Mouse (Mus musculus) heart, postnatal 10 days (tissue): ENCODE measurements around the gene Ptpn5. TPM values are rescaled to one million over a fixed set of nuclear protein-coding genes. Genes with fewer than 3 reads are reported as not detected.
A peak's percentile ranks its signal among the peaks of the same experiment; 100 is the strongest.

Experiments
- DNase-seq, 2 experiments: peaks; one replicate each; pipeline ENCODE4 v3.0.0; 2021
- intact Hi-C: fragments of 180-260 bp; cut with DNase I; formaldehyde crosslinking; loops from one replicate; pipeline ENCODE4 v1.15.1; 2025
- total RNA-seq, 2 experiments: library from RNA; stranded (reverse); gene quantifications; 2 replicates each; pipeline ENCODE4 v1.2.3; 2021

The Ptpn5 gene
- total RNA-seq = not detected

DNA sequence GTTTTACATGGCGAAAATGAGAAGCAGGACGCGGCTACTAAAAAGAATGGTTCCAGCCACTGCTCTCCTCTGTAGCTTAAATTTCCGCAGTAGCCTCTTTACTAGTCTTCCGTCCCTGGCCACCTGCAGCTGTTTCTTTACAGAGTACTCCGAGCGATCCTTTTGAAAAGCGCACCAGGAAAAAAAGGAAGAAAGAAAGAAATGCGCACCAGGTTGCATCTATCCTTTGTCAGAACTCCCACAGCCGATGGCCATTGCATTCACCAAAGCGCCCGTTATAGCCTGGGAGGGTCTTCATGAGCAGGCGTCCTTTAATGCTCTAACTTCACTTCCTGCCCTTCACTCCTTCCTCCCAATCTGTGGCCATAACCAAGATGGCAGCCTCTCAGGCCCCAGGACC lies at the start of gene Ptpn5:
Ptpn5 (minus strand) TSS at position 354 of the 400 bp plus-strand sequence.
- no peak for DNase-seq
- intact Hi-C loops = no loop called here

DNA sequence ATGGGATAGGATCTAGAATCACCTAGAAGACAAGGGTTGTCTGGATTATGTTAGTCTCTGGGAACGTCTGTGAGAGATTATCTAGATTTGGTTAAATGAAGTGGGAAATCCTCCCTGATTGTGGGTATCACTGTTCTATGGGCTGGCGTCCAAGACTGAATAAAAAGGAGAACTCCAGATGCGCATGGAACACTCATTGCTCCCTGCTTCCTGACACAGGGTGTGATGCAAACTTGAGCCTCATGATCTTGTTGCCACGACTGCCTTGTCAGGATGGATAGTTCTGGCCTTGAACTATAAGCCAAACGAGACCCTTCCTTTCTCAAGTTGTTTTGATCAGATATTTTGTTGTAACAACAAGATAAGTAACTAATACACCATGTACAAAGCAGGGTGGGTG lies 37.3 kb upstream of the Ptpn5 start:
- no peak for DNase-seq
- intact Hi-C loops = no loop called here

DNA sequence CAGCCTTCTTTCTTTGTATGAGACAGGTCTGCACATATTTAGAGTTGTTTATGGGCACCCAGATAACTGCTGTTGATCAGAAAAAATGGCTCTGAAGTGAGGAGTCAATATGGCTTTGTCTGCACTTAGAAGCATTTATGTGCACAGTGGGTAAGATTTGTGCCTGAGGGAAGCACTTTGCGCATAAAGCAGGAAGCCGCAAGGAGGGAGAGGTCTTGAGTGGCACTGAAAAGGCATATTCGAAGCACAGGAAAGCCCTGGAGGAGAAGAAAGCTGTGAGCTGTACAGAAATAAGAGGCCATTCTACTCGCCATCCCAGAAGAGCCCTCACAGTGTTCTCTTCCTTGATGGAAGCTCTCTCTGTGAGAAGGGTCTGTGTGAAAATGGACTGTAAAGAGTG lies 31.5 kb upstream of the Ptpn5 start:
- no peak for DNase-seq
- intact Hi-C loops = no loop called here

DNA sequence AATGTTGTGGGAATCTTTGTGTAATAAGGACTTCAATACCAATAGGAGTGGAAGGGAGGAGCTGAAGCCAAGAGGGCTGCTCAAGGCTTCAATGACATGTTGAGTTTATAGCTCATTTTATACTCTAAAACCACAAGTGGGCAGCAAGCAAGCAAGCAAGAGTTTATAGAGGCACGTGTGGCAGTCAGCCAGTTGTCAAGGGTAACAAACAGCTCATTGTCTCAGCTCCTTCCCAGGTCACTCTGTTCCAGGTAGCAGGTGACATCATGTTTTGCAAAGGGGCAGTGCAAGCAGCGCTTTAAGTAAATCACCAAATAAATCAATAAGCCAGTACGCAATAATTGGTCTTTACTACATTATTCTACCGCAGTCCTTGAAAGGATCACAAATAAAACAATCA lies 29.7 kb upstream of the Ptpn5 start:
- no peak for DNase-seq
- intact Hi-C loops = no loop called here

DNA sequence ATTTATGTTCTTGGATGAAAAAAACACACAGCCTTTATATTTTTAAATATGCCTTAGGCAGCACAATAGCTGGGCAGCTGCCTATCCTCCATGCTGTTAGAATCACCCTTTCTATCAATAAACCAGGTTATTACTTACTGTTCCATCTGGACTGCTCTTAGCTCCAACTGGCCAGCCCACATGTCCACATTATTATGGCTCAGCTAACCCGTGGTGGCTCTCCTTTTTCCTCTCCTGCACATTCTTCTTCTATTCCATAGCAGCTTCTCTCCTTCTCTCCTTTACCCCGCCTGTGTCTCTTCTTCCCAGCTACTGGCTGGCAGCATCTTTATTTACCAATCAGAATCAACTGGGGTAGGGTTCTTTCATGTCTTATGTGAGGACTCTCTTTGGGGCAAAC lies 25.0 kb upstream of the Ptpn5 start:
- DNase-seq = no peak
- intact Hi-C loops = no loop called here

DNA sequence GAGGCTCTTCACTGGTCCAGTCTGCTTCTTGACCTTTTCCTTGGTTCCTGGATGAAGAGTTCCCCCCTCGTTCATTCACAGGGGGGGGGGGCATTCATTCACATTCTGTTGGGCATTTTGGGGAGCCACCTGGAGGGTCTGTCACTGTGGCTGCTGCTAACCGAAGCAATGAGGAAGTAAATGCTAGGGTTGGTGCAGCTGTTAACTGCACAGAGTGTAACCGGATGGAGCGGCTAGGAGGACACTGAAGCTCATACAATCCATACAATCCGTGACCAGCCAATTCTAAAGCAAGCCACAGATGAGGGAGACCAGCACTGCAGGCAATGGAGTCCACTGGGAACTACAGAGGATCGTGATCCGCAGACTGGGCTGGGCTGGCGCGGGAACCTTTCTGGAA lies 24.3 kb upstream of the Ptpn5 start:
- DNase-seq = no peak
- intact Hi-C loops = no loop called here

DNA sequence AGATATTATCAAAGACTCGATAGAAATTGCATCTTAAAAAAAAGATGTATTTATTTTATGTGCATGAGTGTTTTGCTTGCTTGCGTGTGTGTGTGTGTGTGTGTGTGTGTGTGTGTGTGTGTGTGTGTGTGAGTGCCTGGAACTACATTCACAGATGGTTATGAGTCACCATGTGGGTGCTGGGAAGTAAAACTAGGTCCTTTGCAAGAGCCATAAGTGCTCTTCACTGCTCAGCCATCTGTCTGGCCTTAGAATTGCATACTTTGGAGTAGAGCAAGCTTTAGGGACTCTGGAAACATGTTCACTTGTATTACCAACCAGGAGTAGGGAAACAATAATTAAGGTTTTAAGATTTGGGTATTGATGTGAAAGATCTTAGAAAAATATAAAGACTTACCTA lies 22.4 kb upstream of the Ptpn5 start:
- no peak for DNase-seq
- intact Hi-C loops = no loop called here

DNA sequence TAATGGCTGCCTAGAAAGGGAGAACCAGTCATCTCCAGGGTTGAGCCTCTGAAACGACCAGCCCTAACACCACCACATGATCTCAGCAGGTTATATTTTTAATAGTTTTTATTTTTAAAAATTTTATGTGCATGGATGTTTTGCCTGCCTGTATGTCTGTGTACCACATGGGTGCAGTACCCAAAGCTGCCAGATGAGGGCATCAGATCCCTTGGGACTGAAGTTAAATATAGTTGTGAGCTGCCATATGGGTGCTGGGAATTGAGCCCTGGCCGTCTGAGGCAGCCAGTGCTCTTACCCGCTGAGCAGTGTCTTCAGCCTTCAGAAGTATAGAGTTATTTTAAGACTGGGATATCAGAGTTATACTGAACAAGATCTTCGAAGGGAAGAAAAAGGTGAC lies 21.9 kb upstream of the Ptpn5 start:
- intact Hi-C loops = no loop called here
- DNase-seq = no peak

DNA sequence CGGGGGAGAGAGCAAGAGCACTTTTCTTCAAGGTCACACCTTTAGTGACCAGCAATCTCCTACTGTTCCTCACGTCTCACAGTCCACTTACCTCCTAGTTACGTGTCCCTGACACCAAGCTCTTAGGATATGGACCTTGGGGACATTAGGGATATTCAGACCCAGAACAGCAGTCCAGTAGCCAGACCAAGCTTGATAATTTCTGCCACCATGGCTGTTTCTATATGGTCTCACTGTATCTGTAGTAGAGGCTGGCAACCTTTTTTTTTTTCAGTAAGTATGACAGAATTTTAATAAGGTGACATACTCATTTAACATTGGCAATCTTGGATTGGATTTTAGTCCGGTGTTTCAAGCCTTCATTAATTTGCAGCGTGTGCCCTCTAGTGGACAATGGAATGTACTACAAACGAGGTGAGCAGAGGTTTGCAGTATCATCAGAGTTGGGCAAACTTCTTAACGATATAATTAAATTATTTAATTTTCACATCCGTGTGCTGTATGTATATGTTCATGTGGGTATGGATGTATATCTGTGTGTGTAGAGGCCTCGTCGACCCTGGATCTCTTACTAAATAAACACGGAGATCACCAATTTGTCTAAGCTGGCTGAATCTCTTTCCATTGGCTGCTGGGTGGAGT lies 17.1 kb upstream of the Ptpn5 start:
- DNase-seq = peak; percentile 53 to 73
- intact Hi-C loops = loop anchor here (1.0 kb wide), 1 partner anchor 127 kb away; no protein-coding TSS in a partner anchor

DNA sequence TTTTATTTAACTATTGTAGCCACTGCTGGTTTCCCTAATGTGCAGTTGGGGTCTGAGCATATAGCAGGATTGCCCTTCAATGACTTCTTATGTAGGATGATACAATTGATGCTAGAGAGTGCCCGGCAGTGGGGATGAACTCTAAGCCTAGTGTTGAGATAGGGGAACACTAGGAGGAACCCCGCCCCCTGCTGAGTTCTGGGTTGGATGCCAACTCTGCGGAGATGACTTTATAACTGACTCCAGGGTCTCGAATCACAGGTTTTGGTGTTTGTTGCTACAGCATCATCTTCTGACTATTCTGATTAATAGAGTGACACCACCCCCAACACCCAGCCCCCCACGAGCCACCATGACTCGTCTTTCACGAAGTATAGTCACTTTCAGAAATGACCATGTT lies 14.8 kb upstream of the Ptpn5 start:
- no peak for DNase-seq
- intact Hi-C loops = loop anchor here (1.0 to 2.0 kb wide), 2 partner anchors 67 to 186 kb away; no protein-coding TSS in a partner anchor

DNA sequence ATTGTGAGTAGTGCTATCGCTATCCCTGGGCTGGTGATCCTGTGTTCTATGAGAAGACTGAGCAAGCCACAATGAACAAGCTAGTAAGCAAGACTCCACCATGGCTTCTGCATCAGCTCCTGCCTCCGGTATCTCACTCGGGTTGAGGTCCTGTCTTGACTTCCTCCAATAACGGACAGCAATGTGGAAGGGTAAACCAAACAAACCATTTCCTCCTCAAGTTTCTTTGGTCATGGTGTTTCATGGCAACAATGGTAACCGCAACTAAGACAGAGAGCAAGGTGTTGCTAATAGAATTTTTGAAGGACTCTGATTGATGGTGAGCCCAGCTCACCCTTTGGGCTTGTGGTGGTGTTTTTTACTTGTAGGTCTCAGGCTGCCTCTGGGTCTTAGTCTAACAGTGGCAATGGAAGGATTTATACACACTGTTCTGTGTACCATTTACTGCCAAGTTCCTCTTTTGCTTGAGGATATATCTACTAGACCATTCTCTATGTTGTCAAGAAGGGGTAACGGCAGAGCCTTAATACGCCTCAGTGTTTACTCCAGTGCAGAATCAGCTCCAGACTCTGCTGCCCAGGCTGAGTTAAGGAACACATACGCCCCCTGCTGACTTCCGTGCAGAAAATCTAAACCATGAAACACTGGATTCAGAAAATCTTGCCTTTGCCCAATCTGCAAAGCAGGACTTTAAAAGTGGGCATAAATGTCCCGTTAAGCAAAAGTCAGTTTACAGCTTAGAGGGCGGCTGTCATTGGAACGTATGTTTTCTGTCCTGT lies 12.7 kb upstream of the Ptpn5 start:
- peak; percentile 13 to 42 for DNase-seq
- intact Hi-C loops = loop anchor here (1.0 kb wide), 1 partner anchor 123 kb away; no protein-coding TSS in a partner anchor

DNA sequence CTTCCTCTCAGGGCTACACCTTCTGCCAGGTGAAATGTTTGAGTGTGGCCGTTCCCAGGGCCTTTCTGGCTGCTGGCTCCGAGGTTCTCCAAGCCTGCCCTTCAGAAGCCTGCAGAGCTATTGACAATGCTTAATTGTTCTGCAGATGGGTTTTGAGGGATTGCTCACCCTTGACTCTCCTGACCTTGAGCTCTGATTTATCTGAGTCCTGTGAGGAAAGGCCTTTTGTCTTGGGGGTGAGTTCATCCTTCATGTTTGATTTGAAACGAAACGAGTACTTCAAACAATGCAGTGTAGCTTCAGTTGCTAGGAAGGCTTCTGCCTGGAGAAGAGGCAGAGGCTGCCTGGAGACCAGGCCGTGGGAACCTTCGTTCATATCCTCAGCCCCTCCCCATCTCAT lies 10.8 kb upstream of the Ptpn5 start:
- intact Hi-C loops = no loop called here
- no peak for DNase-seq

DNA sequence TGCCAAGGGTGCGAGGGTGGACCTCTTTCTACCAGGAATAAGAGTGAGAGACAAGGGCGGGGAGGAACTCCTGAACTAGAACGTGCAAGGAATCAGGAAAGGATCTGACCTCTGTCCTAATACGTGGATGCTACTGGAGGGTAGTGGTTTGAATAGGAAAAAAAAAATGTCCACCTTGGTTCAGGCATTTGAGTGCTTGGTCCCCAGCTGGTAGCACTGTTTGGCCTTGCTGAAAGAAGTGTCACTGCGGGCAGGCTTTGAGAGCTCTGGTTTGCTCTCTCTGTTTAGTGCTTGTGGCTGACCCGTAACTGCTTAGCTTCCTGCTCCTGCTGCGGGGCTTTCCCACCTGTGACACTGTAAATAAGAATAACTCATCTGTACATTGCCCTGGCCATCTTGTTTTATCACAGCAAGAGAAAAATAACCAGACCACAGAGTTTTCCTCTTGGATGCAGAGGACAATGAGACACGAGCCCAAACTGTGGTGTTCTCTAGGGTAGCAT lies 6.4 kb upstream of the Ptpn5 start:
- no peak for DNase-seq
- intact Hi-C loops = no loop called here

DNA sequence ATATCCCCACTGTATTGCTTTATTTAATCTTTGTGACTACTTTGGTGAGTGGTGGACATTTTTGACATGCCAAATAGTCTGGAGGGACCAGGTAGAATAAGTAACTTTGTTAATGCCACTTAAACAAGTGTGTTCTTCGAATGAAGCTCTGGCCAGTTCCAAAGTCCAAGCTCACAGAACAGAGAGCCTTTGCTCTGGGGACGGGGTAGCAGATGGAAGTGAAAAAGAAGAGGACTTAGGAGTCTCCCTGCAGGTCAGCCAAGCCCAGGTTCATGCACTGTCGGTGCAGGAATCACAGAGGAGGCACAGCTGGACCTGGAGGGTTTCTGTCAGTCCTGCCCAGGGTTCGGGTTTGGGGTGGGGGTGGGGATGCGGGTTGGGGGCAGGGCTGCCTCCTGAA lies 1.1 kb upstream of the Ptpn5 start:
- no peak for DNase-seq
- intact Hi-C loops = no loop called here

DNA sequence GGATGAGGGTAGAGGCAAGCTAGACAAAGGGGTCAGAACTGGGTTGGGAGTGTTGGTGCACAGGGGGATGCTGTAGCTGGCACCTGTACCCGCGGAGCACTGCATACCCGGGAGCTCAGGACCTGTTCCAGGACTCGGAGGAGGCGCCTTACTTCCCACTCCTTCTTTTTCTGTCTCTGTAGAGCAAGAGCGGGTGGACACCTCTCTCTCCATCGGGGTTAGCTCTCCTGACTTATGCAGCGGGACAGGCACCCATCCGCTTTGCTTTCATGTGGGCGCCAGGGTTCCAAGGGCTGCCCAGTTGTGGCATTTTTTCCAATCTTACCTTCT lies 588 bp downstream of the Ptpn5 start:
- intact Hi-C loops = no loop called here
- DNase-seq = no peak

DNA sequence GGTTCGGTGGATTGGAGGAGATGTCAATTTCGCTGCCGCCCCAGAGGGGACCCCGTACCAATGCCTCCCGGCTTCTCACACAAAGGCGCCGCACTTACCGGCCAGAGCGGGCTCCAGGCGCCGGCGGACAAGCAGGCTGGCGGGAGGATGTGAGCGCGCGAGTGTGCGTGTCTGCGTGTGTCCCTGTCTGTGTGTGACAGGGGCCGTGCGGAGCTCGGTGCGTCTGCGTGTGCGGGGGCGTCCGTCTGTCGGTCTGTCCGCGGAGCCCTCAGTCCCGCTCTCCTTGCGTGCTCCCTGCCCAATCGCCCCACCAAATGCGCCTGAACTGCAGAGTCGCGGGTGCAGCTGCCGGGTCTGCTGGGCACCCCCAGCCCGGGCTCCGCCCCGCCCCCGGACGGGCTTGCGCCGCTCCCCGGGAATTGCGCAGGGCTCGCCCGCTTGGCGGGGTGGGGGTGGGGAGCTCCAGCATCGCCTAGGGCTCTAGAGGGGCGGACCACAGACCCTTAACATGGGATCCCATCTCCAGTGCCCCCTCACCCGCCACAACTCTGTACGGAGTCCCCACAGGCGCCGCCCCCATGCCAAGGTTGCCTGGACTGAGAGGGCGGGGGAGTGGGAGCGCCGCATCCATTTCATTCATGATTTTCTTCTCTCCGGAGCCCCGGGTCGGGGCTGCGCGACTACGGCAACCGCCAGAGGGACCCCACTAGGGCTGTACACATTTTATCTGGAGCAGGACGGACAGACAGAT lies 1.1 kb downstream of the Ptpn5 start:
- intact Hi-C loops = no loop called here

DNA sequence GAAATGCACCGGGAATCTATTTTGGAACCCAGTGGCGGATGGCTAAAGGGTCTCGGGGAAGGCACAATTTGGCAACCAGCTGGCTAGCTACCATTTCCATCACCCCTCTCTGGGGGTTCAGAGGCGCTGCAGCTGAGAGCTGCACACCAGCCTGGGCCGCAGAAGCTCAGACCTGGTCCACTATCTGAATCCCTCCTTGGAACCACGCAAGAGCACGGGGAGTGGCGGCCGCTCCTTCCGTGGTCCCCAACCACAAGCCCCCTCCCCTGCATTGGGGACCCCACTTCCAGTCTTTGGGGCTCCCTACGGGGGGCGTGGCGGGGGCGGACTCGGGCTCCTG lies 1.7 kb downstream of the Ptpn5 start:
- no peak for DNase-seq
- intact Hi-C loops = no loop called here

More for the DNA sequence above, 1.1 kb downstream of the Ptpn5 start:
- DNase-seq = peak in 1 of 2 experiments; percentile 6

DNA sequence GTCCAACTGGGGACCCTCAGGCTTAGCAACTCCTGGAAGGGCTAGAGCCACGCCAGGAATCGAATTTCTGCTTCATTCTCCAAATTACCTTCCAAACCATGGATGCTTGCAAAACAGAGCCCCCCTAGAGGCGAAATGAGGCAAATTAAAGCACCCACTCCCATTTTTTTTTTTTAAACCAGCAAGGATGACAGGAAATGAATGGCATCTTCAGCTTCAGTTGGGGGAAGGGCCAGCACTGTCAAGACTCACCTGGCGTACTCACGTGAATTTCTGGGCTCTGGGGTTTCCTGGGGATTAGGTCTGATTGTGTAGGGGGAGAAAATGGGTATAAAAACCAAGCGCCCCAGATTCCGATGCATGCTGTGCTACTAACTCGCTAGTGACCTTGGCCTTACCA lies 2.2 kb downstream of the Ptpn5 start:
- intact Hi-C loops = no loop called here

DNA sequence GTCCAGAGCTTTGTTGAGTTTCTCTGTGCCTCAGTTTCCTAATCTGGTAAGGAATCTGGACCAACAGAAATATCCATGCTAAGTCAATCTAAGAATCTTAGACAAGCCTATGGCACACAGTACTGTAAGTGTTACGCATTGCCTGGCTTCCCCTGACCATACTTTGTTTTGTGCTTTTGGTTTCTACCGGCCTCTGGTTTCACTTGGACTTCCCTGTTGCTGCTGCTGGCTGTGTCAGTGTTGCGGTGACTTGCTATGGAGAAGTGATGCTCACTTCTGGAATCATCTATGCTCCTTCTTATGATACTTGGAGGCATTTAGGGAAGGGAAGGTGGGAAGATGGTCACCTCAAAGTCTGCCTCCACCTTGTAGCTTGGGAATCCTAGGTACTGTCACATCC lies 11.5 kb downstream of the Ptpn5 start:
- no peak for DNase-seq
- intact Hi-C loops = no loop called here

More for the DNA sequence above, 2.2 kb downstream of the Ptpn5 start:
- no peak for DNase-seq

DNA sequence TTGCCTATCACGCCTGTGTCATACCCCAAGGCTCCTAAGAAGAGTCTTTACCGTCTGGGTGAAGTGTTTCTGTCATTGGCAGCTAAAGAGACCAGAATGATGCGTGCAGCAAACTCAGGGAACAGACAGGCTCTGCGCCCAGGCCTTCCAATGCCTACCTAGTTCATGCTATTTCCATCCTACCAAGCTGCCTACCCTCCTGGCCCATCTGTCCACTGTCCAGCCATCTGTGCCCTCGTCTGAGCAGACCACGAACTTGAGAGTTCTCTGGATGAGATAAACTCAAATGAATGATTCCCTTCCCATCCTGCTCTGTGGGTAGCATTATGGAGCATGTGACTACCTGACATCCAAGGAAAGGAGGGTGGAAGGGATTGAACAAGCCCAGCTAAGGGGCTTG lies 16.8 kb downstream of the Ptpn5 start:
- DNase-seq = no peak
- intact Hi-C loops = no loop called here

DNA sequence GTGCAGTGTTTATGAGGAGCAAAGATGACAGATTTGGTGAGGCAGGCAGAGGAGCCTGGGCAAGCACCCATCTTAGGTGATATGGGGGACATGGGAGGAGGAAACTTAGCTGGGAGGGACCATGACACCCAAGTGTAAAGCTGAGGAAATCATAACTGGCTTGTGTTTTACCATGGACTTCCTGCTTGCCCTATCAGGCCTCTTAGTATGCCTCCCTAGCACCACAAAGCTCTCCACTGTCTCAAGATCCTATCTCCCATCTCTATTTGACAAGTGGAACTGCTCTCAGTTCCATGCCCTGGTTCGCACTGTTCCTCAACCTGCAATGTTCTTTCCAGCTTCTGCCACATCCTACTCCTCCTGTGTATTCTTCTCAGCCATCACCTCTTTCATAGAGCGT lies 18.0 kb downstream of the Ptpn5 start:
- intact Hi-C loops = no loop called here
- DNase-seq = no peak

DNA sequence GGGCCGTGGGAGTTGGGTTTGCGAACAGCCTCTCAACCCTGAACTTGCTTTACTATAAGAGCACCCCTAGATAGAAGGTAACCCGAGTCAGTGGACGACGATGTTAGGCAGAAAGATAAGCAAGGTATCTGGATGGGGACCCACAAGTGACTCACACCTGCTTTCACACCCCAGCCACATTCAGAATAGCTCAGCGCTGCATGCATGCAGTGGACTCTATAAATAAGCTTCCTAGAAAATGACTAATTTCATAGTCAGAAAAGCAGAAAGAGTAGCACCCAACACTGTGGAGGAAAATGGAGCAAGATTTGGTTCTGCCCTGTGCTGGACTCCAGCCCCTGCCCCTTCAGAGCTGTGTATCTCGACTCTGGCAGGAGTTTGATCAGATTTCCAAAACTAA lies 20.1 kb downstream of the Ptpn5 start:
- intact Hi-C loops = no loop called here
- DNase-seq = no peak
